1 mouse cellular context compared by ENCODE assay signal in genomic region chr3:68695321-68695720, GRCm38 (mm10).
TF ChIP-seq lines count a peak whose summit lies in the region.

No protein-coding gene starts in this region.

TF ChIP-seq in CH12.LX, 34 proteins besides CTCF, POLR2A, EP300 and RAD21 (continued from another document):
- TF ChIP-seq TCF12 (IDR thresholded peaks at IDR 0.05; ENCODE audit: low read depth, low read length): no peak
- no peak for TF ChIP-seq ZMIZ1 (IDR thresholded peaks at IDR 0.05; ENCODE audit: low read depth, low read length)
- TF ChIP-seq JUND (conservative IDR thresholded peaks at IDR 0.05; ENCODE audit: low read depth, low read length): no peak
- TF ChIP-seq ZNF384 (IDR thresholded peaks at IDR 0.05; ENCODE audit: low read depth, low read length): no peak
- TF ChIP-seq ETS1 (conservative IDR thresholded peaks at IDR 0.05; ENCODE audit: low read depth, low read length): no peak
- TF ChIP-seq E2F4 (IDR thresholded peaks at IDR 0.05; ENCODE audit: insufficient replicate concordance, low read depth, low read length): no peak
- no peak for TF ChIP-seq UBTF (IDR thresholded peaks at IDR 0.05; ENCODE audit: low read depth, low read length)
- no peak for TF ChIP-seq USF2 (conservative IDR thresholded peaks at IDR 0.05; ENCODE audit: low read depth, low read length)
